Mouse (Mus musculus) left cerebral cortex, adult 11 months (tissue): ENCODE measurements around the gene Faiml.

Experiments used
- DNase-seq: peaks from one replicate; pipeline ENCODE4 v3.0.0; 2022; ENCODE audit warnings: low spot score

Gene Faiml

GRCm38 (mm10) chr9:99180272-99180671 is 56.8 kb downstream of the Faiml start:
- no peak for DNase-seq
